Mouse (Mus musculus) B cell, adult (primary cell): ENCODE measurements around the gene Nfam1. TPM values are rescaled to one million over a fixed set of nuclear protein-coding genes. Genes with fewer than 3 reads are reported as not detected.

Source experiments
- total RNA-seq: library from RNA; stranded (reverse); gene quantifications from 4 replicates; pipeline ENCODE4 v1.2.4, GENCODE M21; 2023; ENCODE audit not compliant: inconsistent age

The Nfam1 gene
- 35.5 to 40.4 TPM (median 38.0 TPM) in 4 replicates for total RNA-seq

GRCm38 (mm10) chr15:83032981-83033541 is at the start of gene Nfam1:
Gene Nfam1 (minus strand): TSS chr15:83033306.

DNA sequence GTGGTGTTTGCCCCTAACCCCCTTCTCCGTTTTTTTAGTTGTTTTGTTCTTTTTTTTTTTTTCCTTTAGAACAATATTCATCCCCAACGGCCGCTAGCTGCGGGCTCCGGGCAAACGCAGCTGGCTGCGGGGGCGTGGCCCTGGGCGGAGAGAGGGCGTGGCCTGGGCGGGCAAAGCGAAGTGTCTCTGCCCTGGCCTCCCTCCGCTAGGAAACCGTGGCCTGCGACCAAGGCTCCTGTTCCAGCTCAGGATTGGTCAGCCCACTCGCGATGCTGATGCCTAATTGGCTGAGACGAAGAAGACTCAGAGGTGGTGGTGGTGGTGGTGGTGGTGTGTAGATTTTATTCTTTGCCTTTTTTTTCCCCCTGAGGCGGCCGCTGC is 45.4 kb downstream of the Nfam1 start, which contains the start of gene Tcf20:
Gene Tcf20 (minus strand): TSS at position 141 of the 381 bp plus-strand sequence.

Other genes with a start within 250 kb of the Nfam1 start
- 0.42 TPM in 2 of 4 replicates, not detected in the others for gene Cyp2d26, start 239.0 kb downstream of the Nfam1 start, total RNA-seq
- 114 to 123 TPM (median 118 TPM) in 4 replicates for gene Tcf20, start 45.4 kb downstream of the Nfam1 start, total RNA-seq
- 19.6 to 23.0 TPM (median 20.3 TPM) in 4 replicates for gene Serhl, start 56.2 kb upstream of the Nfam1 start, total RNA-seq
- gene Rrp7a, start 89.5 kb upstream of the Nfam1 start, total RNA-seq: 83.6 to 101 TPM (median 93.1 TPM) in 4 replicates
- 176 to 186 TPM (median 180 TPM) in 4 replicates for gene Poldip3, start 116.1 kb upstream of the Nfam1 start, total RNA-seq
- 75.2 to 89.8 TPM (median 83.5 TPM) in 4 replicates for gene Cyb5r3, start 139.3 kb upstream of the Nfam1 start, total RNA-seq
- not detected in 4 replicates for gene A4galt, start 218.5 kb upstream of the Nfam1 start, total RNA-seq